Mouse (Mus musculus): ENCODE data around the gene Srxn1. TPM values are rescaled to one million over a fixed set of nuclear protein-coding genes. Genes with fewer than 3 reads are reported as not detected.

Srxn1 gene
- polyA plus RNA-seq, 1 experiment, result 17.9 TPM

- no peak for TF ChIP-seq POLR2A (IDR thresholded peaks at IDR 0.05; ENCODE audit: borderline replicate concordance, extremely low read depth, insufficient read depth, insufficient read length, poor library complexity, severe bottlenecking)
- no peak for TF ChIP-seq CTCF (IDR thresholded peaks at IDR 0.05; ENCODE audit: borderline replicate concordance, extremely low read depth, insufficient read depth, insufficient read length)
- no peak for DNase-seq (ENCODE audit: low read depth)
These were observed 39.2 kb downstream of the Srxn1 start for GRCm38 (mm10) chr2:152144501-152144900.

DNA sequence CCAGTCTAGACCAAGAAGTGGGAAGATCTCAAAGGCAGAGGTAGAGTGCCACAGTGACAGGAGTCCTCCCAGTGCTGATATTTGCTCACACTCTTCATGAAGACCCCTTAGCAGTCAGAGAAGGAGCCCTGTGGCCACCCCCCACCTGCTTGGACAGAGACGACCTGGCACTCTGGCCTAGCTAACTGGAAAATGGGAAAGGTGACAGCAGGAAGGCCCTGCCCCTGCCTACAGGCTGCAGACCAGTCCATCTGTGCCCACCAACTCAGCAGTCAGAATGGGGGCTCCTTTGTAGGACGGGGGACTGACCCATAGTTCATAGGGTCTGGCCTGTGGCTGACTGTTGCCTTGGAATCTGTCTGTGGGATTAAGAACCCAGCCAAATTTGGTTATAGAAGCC, 40.4 kb downstream of the Srxn1 start:
- no peak for DNase-seq (ENCODE audit: low read depth)
- no peak for TF ChIP-seq CTCF (IDR thresholded peaks at IDR 0.05; ENCODE audit: borderline replicate concordance, extremely low read depth, insufficient read depth, insufficient read length)

DNA sequence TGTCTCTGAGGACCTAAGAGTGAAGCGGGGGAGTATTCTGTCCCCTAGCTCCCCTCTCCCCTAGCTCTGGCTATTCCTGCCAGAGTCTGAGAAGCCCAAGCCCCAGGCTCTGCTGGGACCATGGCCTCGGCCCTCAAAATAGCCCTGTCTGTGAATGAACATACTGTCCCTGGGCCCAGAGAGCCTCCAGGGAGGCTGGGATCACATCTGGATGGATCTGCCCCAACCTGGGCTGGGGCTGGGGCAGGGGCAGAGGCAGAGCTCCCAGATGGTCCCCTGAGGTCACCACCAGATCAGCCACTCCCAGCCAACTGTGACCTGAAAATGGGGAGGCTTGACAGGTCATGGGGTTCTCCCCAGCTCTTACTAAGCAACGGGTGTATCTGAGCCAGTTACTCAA, 41.8 kb downstream of the Srxn1 start:
- TF ChIP-seq POLR2A (IDR thresholded peaks at IDR 0.05; ENCODE audit: borderline replicate concordance, extremely low read depth, insufficient read depth, insufficient read length, poor library complexity, severe bottlenecking) (no peak), CTCF (IDR thresholded peaks at IDR 0.05; ENCODE audit: borderline replicate concordance, extremely low read depth, insufficient read depth, insufficient read length) (no peak)
- DNase-seq (ENCODE audit: low read depth), result no peak

- no peak for DNase-seq (ENCODE audit: low read depth)
- no peak for TF ChIP-seq POLR2A (IDR thresholded peaks at IDR 0.05; ENCODE audit: borderline replicate concordance, extremely low read depth, insufficient read depth, insufficient read length, poor library complexity, severe bottlenecking)
- TF ChIP-seq CTCF (IDR thresholded peaks at IDR 0.05; ENCODE audit: borderline replicate concordance, extremely low read depth, insufficient read depth, insufficient read length), result no peak
These were observed 43.4 kb downstream of the Srxn1 start for GRCm38 (mm10) chr2:152148675-152149074.

GRCm38 (mm10) chr2:152149891-152150290, 44.6 kb downstream of the Srxn1 start:
- DNase-seq (ENCODE audit: low read depth), result no peak
- TF ChIP-seq CTCF (IDR thresholded peaks at IDR 0.05; ENCODE audit: borderline replicate concordance, extremely low read depth, insufficient read depth, insufficient read length) (no peak), POLR2A (IDR thresholded peaks at IDR 0.05; ENCODE audit: borderline replicate concordance, extremely low read depth, insufficient read depth, insufficient read length, poor library complexity, severe bottlenecking) (no peak)

DNA sequence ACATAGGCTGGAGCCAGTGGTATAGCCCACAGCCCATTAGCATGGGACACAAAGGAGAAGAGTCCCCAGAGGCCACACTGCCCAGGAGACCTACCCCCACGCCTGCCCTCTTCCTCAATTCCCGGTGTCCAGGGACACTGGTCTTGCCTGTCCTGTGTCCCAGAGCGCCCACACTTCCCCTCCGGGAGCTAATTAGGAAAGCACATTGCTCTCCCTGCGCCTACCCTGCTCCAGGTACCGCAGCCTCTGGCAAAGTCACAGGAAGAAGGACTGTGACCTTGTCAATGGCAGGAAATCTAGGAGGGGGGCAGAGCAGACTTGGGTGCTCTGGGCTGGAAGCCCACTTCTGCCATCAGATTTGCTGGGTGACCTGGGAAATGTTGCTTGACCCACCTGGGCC, 45.1 kb downstream of the Srxn1 start:
- no peak for DNase-seq (ENCODE audit: low read depth)
- no peak for TF ChIP-seq CTCF (IDR thresholded peaks at IDR 0.05; ENCODE audit: borderline replicate concordance, extremely low read depth, insufficient read depth, insufficient read length)

DNA sequence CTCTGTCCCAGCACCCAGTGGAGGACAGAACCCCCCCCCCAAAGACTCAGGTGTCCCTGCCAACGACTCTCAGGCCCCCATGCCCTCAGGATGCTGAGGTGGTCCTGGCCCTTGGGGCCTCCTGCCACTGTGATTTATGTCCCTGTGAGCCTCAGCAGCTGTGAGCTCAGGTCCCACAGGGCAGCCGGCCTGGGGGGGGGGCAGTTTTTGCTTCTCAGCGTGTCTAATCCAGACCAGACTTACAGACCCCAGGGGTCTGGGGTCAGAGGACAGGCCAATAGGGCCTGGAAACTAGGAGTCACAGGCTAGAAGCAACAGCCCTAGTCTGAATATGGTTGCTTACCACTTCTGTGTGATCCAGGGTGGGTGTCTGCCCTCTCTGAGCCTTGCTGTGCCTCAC, 48.0 kb downstream of the Srxn1 start:
- no peak for TF ChIP-seq POLR2A (IDR thresholded peaks at IDR 0.05; ENCODE audit: borderline replicate concordance, extremely low read depth, insufficient read depth, insufficient read length, poor library complexity, severe bottlenecking)
- no peak for DNase-seq (ENCODE audit: low read depth)

GRCm38 (mm10) chr2:152155414-152156208, 50.3 kb downstream of the Srxn1 start:
- DNase-seq (ENCODE audit: low read depth), result peak; percentile 60
- TF ChIP-seq POLR2A (IDR thresholded peaks at IDR 0.05; ENCODE audit: borderline replicate concordance, extremely low read depth, insufficient read depth, insufficient read length, poor library complexity, severe bottlenecking) (no peak), CTCF (IDR thresholded peaks at IDR 0.05; ENCODE audit: borderline replicate concordance, extremely low read depth, insufficient read depth, insufficient read length) (no peak)

DNA sequence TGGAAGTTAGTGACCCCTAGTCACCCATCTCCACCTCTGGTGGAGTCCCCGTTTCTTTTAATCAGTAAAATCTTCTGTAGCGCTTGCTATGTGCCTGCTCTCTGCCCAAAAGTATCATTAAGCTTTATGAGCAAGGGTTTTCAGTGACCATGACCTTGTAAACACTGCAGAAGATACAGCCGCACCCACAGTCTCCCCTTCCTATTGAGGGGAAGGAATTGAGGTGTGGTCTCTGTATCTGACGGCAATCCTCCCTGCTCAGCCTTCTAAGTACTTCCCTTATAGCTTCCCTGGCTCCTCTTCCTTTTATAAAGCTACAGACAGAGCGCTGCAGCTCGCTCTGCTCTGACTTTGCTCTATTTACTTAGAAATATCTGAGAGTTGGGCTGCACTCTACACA, 51.2 kb downstream of the Srxn1 start:
- TF ChIP-seq POLR2A (IDR thresholded peaks at IDR 0.05; ENCODE audit: borderline replicate concordance, extremely low read depth, insufficient read depth, insufficient read length, poor library complexity, severe bottlenecking), result no peak
- no peak for TF ChIP-seq CTCF (IDR thresholded peaks at IDR 0.05; ENCODE audit: borderline replicate concordance, extremely low read depth, insufficient read depth, insufficient read length)
- no peak for DNase-seq (ENCODE audit: low read depth)

- TF ChIP-seq POLR2A (IDR thresholded peaks at IDR 0.05; ENCODE audit: borderline replicate concordance, extremely low read depth, insufficient read depth, insufficient read length, poor library complexity, severe bottlenecking), result no peak
- TF ChIP-seq CTCF (IDR thresholded peaks at IDR 0.05; ENCODE audit: borderline replicate concordance, extremely low read depth, insufficient read depth, insufficient read length), result no peak
These were observed 54.2 kb downstream of the Srxn1 start for GRCm38 (mm10) chr2:152159487-152159886.

More at GRCm38 (mm10) chr2:152159487-152159886, 54.2 kb downstream of the Srxn1 start:
- no peak for DNase-seq (ENCODE audit: low read depth)

Other genes starting within 250 kb of the Srxn1 start
- gene Angpt4, start 194.3 kb upstream of the Srxn1 start, polyA plus RNA-seq (2012; rRNA removed), result 0.06 and 0.12 TPM in 2 replicates
- 40.1 and 41.2 TPM in 2 replicates for gene Fam110a, start 125.3 kb upstream of the Srxn1 start, polyA plus RNA-seq (2012; rRNA removed)
- 0.95 and 1.4 TPM in 2 replicates for gene Slc52a3, start 109.0 kb upstream of the Srxn1 start, polyA plus RNA-seq (2012; rRNA removed)
- gene Scrt2, start 24.0 kb upstream of the Srxn1 start, polyA plus RNA-seq (2012; rRNA removed), result 66.5 and 88.8 TPM in 2 replicates
- gene Tcf15, start 38.0 kb downstream of the Srxn1 start, polyA plus RNA-seq (2012; rRNA removed), result 2.0 and 2.4 TPM in 2 replicates
- gene Csnk2a1, start 121.3 kb downstream of the Srxn1 start, polyA plus RNA-seq (2012; rRNA removed), result 89.5 and 107 TPM in 2 replicates
- gene Tbc1d20, start 188.3 kb downstream of the Srxn1 start, polyA plus RNA-seq (2012; rRNA removed), result 39.4 and 41.5 TPM in 2 replicates
- gene Rbck1, start 227.1 kb downstream of the Srxn1 start, polyA plus RNA-seq (2012; rRNA removed), result 246 and 256 TPM in 2 replicates
- 0.62 and 0.70 TPM in 2 replicates for gene Trib3, start 238.5 kb downstream of the Srxn1 start, polyA plus RNA-seq (2012; rRNA removed)

Measured in brain, embryonic 14.5 days (tissue).